Mouse (Mus musculus): ENCODE measurements around the gene Fibcd1.

Gene Fibcd1

DNA sequence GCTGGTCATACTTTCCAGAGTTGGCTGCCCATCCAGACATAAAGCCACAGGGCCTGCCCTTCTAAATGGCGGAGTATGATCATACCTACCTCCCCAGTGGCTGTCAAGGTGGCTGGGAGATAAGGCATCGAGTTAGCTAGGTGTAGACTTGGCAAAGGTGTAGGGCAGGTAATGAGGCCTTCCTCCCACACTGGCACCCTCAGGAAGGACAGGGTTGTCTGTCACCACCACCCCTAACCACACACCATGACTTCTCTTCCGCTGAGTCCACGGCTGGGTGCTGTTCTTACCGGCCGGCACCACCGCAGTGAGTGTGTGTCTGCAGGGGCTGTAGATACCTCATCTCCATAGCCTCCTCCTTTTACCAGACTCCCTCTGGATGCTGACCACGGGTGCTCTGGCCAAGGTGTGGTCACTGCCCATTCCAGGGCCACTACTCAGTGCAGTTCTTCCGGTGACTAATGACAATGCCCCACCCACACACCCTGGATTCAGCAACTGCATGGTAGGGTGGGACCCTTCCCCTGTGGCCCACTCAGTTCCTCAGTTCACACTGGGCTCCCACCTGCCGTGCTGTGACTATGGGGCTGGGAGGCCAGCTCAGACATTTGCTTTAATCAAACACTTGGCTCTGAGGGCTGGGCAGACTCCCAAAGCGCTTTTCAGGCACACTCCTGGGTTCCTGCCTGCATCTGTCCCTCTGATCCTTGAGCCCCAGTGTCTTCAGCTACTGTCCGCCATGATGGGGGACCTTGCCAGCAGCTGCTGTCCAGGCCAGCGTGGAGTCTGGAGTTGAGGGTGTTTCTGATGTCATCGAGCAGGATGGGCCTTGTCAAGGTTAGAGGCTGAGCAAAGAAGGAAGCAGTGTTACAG lies 34.5 kb downstream of the Fibcd1 start:
- no peak for DNase-seq (ENCODE audit: low read depth, low spot score)

DNA sequence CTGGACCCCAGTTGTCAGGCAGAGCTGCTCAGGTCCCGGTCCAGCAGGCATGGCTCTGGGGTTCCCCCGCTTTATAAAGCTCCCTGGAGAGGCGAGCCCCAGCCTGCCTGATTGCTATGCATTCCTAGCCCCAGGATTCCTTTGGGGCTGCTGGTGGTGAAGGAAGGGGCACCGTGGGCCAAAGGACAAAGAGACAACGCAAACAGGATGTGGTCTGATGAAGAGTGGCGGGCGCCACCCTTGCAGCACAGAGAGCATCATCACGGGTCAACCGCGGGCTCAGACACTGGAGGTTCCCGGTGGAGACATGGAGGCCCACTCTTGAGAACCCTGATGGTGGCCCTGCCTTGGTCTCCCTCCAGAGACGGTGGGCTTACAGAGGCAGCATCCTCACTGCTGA lies 35.4 kb downstream of the Fibcd1 start, which contains the start of gene Qrfp:
Qrfp (minus strand) TSS at position 137 of the 400 bp plus-strand sequence.
- no peak for DNase-seq (ENCODE audit: low read depth, low spot score)

DNA sequence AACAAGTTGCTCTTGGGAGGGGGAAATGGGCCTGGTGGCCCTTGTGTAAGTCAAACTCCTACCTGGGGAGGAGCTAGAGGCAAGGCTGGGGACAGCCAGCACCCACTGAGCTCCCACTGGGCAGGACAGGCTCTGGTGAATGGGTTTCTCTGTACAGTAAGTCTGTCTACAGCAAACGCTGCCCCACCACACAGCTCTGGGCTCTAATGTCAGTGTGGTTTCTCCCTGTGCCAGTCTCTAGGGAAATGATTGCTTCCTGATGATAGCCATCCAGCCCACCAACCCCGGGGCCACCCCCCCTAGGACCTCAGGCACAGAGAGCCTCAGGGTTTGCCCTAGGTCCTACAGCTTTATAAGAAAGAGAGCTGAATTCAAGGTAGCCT lies 36.5 kb downstream of the Fibcd1 start:
- no peak for DNase-seq (ENCODE audit: low read depth, low spot score)

GRCm38 (mm10) chr2:31808410-31809357 lies 37.1 kb downstream of the Fibcd1 start:
- DNase-seq (ENCODE audit: low read depth, low spot score) = no peak

DNA sequence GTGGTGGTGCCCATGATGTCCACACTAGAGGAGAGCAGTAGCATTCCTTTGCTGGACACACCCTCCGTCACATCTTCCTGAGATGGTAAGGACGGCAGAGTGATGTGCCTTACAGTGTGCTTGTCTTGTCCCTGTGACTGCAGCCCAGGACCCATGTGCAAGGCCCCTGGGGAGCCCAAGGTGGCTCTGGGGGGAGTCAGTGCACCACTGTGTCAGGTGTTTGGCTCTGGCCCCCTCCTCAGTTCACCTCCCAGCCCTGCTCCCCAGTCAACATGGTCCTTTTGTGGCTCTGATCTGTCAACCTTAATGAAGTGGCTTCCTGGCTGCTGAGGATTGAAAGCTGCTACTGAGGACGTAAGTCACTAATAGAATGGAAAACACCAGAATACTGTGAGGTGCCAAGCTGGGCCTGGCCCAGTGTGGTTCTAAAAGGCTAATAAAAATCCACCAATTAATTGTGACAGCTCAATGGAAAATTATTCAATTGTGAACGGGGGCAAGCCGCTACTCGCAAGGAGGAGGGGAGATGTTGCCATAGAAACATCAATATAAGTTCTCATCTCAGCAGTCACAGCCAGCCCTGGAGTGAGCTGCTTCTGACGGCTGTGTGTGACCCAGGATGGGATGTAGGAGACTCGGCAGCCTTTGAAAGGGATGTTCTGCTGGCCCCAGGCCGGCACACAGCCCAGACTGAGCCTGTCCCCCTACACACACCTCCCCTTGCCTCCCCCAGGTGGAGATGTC lies 39.0 kb downstream of the Fibcd1 start:
- DNase-seq (ENCODE audit: low read depth, low spot score) = peak; percentile 39

- no peak for DNase-seq (ENCODE audit: low read depth, low spot score)
These were observed 42.3 kb downstream of the Fibcd1 start for GRCm38 (mm10) chr2:31803480-31803879.

DNA sequence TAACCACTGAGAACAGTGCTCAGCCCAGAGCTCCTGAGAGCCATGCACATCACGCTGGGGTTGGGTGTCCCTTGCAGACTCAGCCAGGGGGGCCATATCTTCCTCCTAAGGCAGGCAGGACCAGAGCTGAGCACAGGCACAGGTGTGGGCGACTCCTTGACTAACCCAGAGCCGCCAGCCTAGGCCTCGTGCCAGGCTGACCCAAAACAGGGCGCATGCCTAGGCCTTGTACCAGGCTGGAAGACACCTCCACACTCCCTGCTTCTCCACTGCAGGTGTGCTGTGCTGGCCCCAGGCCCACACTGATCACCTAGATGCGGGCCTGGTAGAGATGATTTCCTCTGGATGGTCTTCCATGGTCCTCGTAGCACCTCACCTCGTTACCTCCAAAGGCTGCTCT lies 43.0 kb downstream of the Fibcd1 start:
- DNase-seq (ENCODE audit: low read depth, low spot score) = no peak

DNA sequence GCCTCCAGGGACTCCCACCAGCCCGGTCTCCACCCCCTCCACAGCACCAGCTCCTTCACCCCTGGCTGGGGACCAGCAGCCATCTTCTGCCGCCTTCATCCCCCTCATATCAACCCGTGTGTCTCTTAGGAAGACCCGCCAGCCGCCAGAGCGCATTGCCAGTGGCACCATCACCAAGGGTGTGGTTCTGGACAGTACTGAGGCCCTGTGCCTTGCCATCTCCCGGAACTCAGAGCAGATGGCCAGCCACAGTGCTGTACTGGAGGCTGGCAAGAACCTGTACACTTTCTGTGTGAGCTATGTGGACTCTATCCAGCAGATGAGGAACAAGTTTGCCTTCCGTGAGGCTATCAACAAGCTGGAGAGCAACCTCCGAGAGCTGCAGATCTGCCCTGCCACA lies 44.4 kb downstream of the Fibcd1 start:
- no peak for DNase-seq (ENCODE audit: low read depth, low spot score)

DNA sequence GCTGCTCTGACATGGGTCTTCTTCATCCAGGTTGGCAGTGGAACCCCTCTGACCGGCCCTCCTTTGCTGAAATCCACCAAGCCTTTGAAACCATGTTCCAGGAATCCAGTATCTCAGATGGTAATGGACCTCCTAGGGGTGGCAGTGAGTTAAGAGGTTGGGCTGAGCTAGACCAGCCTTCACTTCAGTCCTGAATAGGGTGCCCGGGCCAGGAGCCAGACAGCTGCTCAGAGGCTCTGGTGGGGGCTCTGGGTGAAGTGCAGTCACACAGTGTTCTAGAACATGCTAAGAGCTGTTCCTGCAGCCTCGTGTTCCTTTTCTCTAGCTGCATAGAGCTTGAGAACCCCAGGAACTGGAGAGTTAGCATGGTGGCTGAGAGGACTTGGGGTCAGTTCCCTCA lies 48.9 kb downstream of the Fibcd1 start:
- no peak for DNase-seq (ENCODE audit: low read depth, low spot score)

DNA sequence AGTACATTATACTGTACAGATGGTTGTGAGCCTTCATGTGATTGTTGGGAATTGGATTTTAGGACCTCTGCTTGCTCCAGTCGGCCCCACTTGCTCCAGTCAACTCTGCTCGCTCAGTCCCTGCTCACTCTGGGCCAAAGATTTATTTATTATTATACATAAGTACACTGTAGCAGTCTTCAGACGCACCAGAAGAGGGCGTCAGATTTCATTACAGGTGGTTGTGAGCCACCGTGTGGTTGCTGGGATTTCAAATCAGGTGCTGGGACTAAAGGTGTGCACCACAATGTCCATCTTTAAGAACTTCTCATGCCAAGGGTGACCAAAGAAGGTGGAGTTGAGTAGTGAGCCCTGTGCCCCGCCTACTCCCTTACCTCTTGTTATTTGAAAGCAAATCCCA lies 53.2 kb downstream of the Fibcd1 start:
- DNase-seq (ENCODE audit: low read depth, low spot score) = no peak

GRCm38 (mm10) chr2:31791260-31791659 lies 54.5 kb downstream of the Fibcd1 start:
- DNase-seq (ENCODE audit: low read depth, low spot score) = no peak

DNA sequence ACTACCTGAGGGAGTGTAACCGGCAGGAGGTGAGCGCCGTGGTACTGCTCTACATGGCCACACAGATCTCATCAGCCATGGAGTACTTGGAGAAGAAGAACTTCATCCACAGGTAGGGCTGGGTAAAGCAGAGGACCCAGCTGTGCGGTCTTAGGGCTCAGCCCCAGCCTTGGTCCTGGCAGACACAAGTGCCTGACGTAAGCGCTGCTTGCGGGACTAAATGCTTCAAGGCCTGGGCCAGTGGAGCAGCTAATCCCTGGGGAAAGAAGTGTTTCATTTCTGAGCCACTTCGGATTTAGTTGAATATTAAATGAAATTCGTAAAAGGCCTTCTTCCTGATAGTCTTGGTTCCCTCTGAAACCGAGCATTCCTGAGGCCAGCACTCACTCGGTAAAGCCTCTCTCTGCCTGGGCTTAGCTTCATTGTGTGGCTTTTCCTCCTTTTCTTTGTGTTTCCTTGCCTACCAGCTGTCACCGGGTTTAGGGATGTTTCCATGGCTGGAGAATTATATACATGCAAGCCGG lies 55.0 kb downstream of the Fibcd1 start:
- no peak for DNase-seq (ENCODE audit: low read depth, low spot score)

- no peak for DNase-seq (ENCODE audit: low read depth, low spot score)
These were observed 56.6 kb downstream of the Fibcd1 start for GRCm38 (mm10) chr2:31789215-31789614.

GRCm38 (mm10) chr2:31788227-31788626 lies 57.6 kb downstream of the Fibcd1 start:
- no peak for DNase-seq (ENCODE audit: low read depth, low spot score)

- peak; percentile 83 for DNase-seq (ENCODE audit: low read depth, low spot score)
These were observed 58.8 kb downstream of the Fibcd1 start for GRCm38 (mm10) chr2:31787029-31787428.

GRCm38 (mm10) chr2:31785074-31785473 lies 60.7 kb downstream of the Fibcd1 start:
- DNase-seq (ENCODE audit: low read depth, low spot score) = peak; percentile 85

- DNase-seq (ENCODE audit: low read depth, low spot score) = no peak
These were observed 62.7 kb downstream of the Fibcd1 start for GRCm38 (mm10) chr2:31782958-31783602.

GRCm38 (mm10) chr2:31779258-31779657 lies 66.5 kb downstream of the Fibcd1 start:
- no peak for DNase-seq (ENCODE audit: low read depth, low spot score)

DNA sequence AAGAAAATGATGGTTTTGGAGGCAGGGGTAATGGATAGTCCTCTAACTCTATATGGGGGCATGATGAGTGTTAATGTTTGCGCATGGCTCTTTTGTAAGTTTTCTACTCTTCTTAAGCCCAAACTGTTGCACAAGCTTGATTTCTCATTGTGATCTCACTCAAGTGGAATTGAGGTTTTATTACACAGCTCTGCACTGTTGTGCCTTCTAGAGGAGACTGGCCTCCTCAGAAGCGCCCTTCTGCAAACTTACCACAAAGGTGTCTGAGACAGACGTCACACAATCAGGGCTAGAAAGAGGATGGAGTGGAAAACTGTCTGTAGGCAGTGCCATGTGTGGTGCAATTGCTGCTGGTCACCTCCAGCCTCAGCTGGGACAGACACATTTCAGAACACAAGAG lies 69.3 kb downstream of the Fibcd1 start:
- no peak for DNase-seq (ENCODE audit: low read depth, low spot score)

DNA sequence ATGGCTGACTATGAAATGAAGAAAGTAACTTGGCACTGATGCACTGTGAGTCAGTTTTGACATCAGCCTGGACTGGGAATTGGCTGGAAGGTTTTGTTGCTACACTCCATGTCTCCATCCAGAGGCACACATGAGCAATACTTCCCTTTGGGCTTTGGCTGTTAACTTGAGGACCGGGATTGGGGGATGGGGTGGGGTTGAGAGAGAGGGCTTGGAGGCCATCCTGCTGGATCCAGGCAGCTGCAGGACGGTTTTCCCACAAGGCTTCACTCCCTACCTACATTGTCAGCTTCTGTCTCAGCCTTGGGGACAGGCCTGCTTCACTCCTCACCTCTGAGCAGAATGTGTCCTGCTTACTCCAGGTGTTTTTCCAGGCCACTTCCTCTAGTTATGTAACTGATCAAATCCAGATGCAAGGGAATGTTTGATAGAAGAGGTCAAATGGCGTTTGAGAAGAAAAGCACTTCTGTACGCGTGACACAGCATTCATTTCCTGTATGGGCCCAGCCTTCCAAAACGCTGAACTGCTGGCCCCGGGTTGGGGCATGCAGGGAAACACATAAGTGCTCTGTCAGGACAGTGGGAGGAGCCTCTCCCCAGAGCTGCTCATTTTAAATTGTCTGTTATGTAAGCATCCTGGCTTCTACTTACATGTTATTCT lies 74.9 kb downstream of the Fibcd1 start:
- DNase-seq (ENCODE audit: low read depth, low spot score) = peak; percentile 73

Measured in mesoderm, embryonic 11.5 days (tissue).